Mouse (Mus musculus): ENCODE results near the gene Cct6b. TPM values are rescaled to one million over a fixed set of nuclear protein-coding genes. Genes with fewer than 3 reads are reported as not detected.

Cct6b gene
- under 1 TPM; 0.40 to 0.46 TPM for total RNA-seq (2021)
- long read RNA-seq, result 0 reads

GRCm38 (mm10) chr11:82763742-82764437 is at the start of gene Cct6b, which contains the start of gene Zfp830:
Gene Cct6b, minus strand, starts transcription at chr11:82764321.
Gene Zfp830, plus strand, starts transcription at chr11:82764345.
- peak; percentile 90 to 94 for DNase-seq (ENCODE audit: low spot score in 2 of 2)

GRCm38 (mm10) chr11:82808485-82808884 is 44.4 kb upstream of the Cct6b start:
- DNase-seq (ENCODE audit: low spot score in 2 of 2), result no peak

- no peak for DNase-seq (ENCODE audit: low spot score in 2 of 2)
These were observed 43.2 kb upstream of the Cct6b start for GRCm38 (mm10) chr11:82807370-82807769.

DNA sequence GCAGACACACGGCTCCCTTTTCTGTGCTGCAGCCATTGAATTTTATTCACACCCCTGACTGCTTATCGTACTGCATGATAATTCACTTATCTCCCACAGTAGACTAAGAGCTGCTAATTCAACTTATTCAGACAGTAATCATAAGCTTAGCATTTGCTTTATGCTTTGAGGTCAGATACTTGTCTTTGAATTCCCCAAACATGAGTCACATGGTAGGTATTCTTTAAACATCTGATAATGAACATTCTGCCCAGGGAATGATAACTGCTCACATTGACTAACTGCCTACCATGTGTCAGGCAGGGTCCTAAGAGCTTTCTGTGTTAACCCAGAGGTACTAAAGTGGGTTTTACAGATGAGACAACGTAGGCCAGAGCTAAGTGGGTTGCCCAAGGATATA is 42.5 kb upstream of the Cct6b start:
- DNase-seq (ENCODE audit: low spot score in 2 of 2), result no peak

GRCm38 (mm10) chr11:82783453-82783852 is 19.3 kb upstream of the Cct6b start:
- DNase-seq (ENCODE audit: low spot score in 2 of 2), result no peak

DNA sequence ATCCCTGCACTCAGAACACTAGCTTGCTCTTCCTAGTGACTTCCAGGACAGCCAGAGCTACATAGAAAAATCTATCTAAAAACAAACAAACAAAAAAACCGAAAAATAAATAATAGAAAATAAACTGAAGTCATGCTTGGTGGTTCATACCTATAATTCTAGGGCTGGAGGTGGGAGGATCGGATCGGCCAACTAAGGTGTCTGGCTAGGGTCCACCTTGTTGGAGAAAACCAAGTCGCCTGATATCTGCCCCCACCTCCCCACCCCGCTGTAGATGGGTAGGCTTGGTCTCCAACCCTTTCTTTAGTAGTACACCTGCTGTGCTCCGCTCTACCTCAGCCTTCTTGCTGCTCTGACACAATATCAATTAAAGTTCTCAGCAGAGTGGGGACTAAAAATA is 18.1 kb upstream of the Cct6b start:
- DNase-seq (ENCODE audit: low spot score in 2 of 2), result no peak

DNA sequence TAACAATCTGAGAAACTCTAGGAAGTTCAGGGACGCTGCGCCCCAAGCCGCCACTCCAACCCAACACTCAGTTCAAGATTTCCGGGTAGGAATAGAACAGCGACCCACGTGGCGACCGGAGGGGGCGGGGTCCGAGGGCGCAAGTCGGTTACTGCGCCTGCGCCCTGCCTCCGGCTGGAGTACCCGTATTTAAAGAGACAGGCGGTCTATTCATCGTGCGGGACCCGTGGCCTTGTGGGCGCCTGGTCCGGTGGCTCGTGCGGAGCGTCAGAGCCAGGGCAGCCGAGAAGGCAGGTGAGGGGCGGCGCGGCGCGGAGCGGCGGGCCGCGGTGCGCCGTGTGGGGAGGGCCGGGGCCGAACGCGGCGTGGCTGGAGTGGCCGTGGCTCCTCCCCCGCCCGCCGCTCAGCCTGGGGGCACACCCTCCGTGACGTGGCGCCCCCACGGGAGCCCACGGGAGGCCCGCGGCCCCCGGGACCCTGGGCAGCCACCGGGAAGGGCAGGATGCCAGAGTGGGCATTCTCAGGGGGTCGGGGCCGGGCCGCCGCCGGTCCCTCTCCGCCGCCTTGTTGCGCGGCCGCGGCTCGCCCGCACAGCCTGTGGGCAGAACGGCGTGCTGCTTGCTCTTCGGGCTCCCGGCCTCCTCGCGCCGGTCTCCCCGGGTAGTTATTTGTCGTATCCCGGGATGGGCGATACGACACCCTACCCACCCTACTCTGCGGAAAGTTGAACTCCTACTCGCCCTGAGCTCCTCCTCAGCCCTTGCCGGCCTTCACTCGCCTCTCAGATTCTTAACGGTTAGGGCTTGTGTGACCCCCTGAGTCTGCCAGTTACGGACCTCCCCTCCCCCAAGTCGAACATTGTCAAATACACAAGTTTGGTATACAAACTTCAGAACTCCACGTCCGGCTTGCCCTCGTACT is 17.1 kb upstream of the Cct6b start, which contains the start of gene Lig3:
Gene Lig3, plus strand, starts transcription at position 126 of the 921 bp plus-strand sequence.
- peak; percentile 91 to 96 for DNase-seq (ENCODE audit: low spot score in 2 of 2)

DNA sequence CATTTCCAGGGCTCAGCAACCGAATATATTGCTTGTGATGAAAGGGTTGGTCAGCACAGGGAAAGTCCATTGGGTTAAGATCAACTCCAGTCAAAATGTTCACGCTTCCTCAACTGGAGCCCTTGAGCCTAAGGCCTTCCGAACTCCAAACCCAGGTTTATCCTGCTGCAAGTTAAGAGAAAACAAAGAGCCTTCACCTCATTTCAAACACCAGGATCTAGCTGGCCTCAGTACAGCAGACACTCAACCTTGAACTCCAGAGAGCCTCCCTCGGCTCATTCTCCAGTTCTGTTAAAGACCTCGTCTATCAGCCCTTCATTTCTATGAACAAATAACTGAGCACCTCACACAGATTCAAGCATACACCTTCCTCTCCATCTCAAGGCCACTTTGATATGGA is 16.0 kb upstream of the Cct6b start:
- no peak for DNase-seq (ENCODE audit: low spot score in 2 of 2)

DNA sequence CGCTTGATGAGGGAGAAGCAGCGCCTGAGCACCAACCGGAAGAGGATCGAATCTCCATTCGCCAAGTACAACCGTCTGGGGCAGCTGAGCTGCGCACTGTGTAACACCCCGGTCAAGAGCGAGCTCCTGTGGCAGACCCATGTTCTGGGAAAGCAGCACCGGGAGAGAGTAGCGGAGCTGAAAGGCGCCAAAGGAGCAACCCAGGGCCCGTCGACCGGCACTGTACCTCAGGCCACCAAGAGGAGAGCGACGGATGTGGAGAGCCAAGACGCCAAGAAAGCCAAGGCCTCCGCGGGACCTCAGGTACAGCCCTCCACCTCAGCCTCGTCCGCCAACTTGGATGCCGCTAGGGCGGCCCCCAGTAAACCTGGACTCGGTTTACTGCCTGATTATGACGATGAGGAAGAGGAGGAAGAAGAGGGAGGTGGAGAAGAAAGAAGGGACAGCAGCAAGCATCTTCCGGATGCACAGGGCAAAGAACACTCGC is 360 bp upstream of the Cct6b start:
- no peak for DNase-seq (ENCODE audit: low spot score in 2 of 2)

DNA sequence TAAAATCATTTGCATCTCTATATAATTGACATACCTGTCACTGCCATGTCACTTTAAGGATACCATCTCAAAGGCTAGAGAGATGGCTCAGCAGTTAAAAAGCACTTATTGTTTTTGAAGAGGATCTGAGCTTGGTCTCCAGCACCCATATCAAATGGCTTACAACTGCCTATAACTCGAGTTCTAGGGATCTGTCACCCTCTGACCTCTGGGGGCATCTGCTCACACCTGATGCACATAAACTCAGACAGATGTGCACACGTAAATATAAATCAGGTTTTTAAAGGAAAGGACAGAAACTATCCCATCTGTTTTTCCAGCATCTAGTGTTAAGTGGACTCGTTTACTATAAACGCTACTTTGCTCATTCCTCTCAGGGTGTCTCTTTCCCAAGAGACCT is 860 bp downstream of the Cct6b start:
- DNase-seq (ENCODE audit: low spot score in 2 of 2), result no peak

DNA sequence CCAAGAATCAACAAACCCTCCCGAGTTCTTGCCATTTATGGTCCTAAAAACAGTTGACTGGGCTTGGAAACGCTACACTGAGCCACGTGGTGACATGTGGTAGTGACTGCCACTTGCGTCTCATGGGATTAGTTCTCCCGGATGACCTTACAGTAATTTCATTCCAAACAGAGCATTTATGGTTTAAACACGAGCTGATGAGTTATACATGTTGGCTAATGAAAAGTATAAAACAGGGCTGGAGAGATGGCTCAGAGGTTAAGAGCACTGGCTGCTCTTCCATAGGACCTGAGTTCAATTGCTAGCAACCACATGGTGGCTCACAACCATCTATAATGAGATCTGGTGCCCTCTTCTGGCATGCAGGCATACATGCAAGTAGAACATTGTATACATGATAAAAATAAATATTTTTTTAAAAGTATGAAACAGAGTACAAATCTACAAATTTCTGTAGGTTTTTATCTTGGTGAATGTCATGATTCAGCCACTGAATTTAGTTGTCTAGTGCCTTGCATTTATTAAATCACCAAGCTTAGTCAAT is 1.8 kb downstream of the Cct6b start:
- DNase-seq (ENCODE audit: low spot score in 2 of 2), result no peak

- no peak for DNase-seq (ENCODE audit: low spot score in 2 of 2)
These were observed 8.2 kb downstream of the Cct6b start for GRCm38 (mm10) chr11:82755919-82756318.

DNA sequence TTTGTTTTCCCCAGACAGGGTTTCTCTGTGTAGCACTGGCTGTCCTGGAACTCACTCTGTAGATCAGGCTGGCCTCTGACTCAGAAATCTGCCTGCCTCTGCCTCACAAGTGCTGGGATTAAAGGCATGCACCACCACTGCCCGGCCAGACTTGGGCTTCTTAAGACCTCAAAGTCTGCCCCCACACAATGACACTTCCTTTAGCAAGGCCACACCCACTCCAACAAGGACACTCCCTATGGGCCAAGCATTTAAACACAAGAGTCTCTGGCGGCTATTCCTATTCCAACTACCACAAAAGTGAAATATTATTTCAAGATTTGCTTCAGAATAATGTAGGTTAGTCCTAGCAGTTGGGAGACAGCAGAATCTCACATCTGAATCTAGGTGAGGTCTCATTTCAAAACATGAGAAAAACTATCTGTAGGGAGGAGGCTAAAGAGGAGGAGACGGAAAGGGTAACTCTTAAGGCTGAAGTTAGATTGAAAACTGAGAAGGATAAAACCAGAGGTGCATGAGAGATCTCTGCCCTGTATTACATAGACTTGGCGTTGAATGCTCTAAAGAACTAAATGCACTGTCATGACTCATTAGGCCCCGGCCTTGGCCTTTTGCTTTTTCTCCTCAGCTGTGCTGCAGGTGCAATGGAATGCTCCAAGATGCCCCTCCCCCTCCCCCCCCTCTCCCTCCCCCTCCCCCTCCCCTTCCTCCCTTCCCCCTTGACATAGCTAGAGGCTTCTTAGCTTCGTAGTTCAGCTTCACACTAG is 11.6 kb downstream of the Cct6b start:
- DNase-seq (ENCODE audit: low spot score in 2 of 2), result no peak

DNA sequence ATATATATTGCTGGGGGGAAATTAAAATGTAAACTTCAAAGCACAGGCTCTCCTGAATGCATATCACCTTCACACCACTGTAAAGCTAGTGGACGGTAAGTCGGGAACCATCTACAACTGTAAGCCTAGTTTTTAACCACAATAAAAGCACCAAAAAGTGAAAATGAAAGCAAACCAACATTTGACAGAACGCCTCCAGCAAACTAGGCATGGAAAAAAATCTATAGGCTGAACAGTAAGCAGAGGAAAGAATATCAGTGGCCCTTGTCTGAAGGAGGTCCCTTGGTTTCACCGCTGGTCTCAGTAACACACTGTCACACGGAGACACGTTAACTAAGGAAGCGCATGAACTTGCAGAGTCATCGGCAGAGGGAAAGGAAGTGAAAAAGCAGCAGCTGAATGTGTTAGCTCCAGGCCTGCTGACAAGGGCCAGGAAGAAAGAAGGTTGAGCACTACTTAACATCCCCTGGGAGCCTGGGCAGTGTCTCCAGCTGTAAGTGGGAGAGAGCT is 17.2 kb downstream of the Cct6b start:
- no peak for DNase-seq (ENCODE audit: low spot score in 2 of 2)

DNA sequence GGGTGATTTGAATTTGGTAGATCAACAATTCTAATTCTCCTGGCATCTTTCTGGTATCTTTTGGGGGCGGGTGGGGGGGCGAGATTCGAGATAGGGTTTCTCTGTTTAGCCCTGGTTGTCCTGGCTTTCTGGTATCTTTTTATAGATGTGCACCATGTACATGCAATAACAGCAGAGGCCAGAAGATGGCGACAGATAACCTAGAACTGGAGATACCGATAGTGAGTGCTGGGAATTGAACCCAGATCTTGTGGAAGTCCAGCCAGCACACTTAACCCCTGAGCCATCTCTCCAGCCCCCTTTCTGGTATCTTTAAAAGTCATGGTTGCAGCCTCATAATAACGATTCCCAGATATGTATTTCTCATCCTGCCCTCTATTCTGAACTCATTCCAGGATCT is 18.0 kb downstream of the Cct6b start:
- DNase-seq (ENCODE audit: low spot score in 2 of 2), result peak; percentile 22 to 23

GRCm38 (mm10) chr11:82739006-82739405 is 25.1 kb downstream of the Cct6b start:
- DNase-seq (ENCODE audit: low spot score in 2 of 2), result no peak

GRCm38 (mm10) chr11:82734227-82734626 is 29.9 kb downstream of the Cct6b start:
- DNase-seq (ENCODE audit: low spot score in 2 of 2), result no peak

GRCm38 (mm10) chr11:82726862-82727261 is 37.3 kb downstream of the Cct6b start:
- no peak for DNase-seq (ENCODE audit: low spot score in 2 of 2)

DNA sequence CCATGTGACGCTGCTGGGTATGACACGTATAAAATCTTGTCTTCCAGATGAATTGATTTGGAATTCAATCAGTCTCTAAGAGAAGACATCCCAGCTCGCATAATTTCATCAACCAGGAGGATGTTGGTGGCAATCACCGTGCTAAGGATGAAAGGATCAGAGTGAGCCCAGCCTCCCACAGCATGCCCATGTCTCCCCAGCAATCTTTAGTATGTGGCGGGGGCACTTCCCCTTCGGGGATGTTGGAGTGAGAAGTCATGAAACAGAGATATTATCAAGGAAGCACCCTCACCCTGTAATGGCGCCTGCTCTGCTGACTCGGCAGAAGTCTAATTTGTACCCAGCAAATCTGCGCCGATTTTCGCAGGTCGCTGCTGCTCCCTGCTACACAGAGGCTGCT is 44.8 kb downstream of the Cct6b start:
- DNase-seq (ENCODE audit: low spot score in 2 of 2), result no peak

DNA sequence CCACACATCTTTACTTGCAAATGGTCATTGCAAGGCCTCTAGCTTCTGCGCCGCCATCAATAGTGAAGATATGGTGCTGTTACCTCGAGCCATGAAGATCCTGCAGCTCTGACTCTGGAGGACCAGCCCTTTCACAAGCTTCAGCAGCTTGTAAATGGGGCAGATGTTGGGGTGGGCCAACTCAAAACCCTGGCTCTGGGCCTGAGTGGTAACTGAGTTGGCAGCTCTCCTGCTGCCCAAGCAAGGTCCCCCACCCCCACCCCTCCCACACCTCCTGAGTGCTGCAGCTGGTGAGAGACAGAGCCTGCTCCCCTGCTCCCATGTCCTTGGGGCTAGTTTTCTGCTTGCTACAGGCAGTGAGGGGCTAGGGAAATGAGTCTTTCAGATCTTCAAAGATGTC is 51.4 kb downstream of the Cct6b start:
- DNase-seq (ENCODE audit: low spot score in 2 of 2), result no peak

GRCm38 (mm10) chr11:82708934-82709333 is 55.2 kb downstream of the Cct6b start:
- DNase-seq (ENCODE audit: low spot score in 2 of 2), result no peak
